Mouse (Mus musculus) right cerebral cortex, postnatal 14 days (tissue): Measurements from ENCODE around the gene Serf2.
"Not testable (repeated sequence)": the region's sequence is repeated elsewhere in the genome, so short reads cannot be mapped to it uniquely, and the experiment has no call there.

Experiments
- DNase-seq: peaks from one replicate; pipeline ENCODE4 v3.0.0; 2022

The Serf2 gene

GRCm38 (mm10) chr2:121448136-121448535, 859 bp upstream of the Serf2 start:
- DNase-seq = no peak

DNA sequence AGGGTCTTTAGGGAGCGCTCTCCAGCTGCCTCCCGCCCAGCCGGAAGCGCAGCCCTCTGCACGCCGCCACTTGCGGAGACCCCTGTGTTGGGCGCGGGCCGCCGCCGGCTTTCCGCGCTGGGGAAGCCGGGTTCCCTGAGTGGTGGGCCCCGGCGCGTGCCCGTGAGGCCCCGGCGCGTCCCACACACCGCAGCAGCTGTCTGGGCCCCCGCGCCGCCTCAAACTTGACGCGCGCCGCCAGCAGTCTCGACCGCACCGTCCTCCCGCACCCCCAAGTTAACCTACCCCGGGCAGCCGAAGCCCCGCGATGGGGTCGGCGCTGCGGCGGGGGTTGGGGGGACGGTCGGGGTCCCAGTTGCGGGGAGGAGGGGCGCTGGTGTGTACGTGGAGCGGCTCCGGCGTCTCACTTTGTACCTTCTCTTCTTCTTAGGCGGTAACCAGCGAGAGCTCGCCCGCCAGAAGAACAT, 583 bp downstream of the Serf2 start:
- DNase-seq = peak; percentile 51

GRCm38 (mm10) chr2:121450093-121450492, 1.1 kb downstream of the Serf2 start:
- DNase-seq = no peak

DNA sequence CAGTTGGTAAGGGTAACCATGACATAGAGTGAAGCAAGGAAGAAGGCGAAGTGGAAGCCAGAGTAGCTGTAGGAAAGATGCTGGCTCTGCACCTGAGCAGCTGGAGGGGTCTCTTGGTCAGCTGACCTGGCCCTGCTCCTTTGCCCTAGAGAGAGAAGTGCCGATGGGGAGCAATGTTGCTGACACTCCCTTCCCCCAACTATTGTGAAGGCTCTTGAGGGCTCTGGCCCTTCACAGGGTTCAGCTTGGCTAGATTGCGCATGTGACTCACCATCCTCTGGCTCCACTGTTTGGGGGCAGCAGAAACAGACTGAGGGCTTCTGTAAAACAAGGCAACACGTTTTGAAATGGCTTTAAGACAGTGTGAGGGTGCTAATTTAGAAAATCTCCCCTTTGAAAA, 3.4 kb downstream of the Serf2 start:
- no peak for DNase-seq

- no peak for DNase-seq
Measured at GRCm38 (mm10) chr2:121452990-121453389, 4.0 kb downstream of the Serf2 start, which contains the start of gene Hypk. Gene Hypk (plus strand): TSS chr2:121453290.

- no peak for DNase-seq
Measured at GRCm38 (mm10) chr2:121453917-121454316, 4.9 kb downstream of the Serf2 start.

DNA sequence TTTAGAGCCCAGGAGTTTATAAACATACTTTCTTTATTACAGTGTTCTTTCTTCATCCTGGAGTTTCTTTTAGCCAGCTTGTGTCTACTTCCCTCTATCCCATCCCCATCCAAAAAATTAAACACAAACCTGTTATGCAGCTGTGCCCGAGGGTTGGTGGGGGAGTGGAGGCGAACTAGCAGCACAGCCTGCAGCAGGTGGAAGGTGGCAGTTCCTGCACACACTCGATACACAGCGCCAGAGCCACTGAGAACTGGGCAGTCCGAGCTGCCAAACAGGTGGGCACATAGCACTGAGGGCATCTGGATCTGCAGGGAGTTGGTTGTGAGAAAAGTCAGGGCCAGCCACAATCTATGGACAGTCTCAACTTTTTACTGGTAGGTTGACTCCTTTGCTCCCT, 6.5 kb downstream of the Serf2 start:
- no peak for DNase-seq

DNA sequence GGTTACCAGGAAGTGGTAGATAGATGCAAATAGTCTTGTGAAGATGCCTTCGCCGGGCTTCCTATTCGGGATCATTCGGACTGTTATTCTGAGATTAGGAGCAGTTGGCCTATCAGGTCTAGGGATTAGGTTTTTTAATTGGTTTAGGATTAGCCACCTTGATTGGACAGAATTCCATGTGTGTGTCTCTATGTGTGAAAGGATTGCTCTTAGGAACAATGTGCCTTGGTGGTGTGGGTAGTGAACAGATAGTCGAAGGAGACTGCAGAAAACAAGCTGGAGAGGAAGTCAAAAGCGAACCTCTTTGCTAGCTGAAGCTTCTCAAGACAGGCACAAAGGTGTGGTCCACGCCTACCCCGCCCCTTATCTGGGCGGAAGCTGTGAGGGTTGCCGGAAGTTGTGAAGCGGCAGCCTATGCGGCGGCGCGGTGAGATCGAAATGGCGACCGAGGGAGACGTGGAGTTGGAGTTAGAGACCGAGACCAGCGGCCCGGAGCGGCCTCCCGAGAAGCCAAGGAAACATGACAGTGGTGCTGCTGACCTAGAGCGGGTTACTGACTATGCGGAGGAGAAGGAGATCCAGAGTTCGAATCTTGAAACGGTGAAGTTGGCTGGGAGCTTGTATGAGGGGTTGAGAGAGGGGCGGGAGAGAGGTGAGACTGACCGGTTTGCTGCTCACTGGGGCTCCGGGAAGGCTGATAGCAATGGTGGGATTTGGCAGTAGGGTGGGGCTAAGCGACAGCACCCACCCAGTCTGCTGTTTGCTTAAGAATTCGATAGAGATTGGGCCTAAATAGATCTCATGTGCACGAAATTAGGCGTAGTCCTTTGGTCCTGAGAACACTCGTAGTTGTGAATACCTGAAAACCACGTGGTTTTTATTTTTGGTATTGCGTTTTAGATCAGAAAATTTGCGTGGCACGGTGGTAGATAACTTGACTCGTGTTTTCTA, 8.0 kb downstream of the Serf2 start, which contains the start of gene Serinc4:
Gene Serinc4 (minus strand): TSS at position 90 of the 951 bp plus-strand sequence.
- DNase-seq = peak; percentile 78

DNA sequence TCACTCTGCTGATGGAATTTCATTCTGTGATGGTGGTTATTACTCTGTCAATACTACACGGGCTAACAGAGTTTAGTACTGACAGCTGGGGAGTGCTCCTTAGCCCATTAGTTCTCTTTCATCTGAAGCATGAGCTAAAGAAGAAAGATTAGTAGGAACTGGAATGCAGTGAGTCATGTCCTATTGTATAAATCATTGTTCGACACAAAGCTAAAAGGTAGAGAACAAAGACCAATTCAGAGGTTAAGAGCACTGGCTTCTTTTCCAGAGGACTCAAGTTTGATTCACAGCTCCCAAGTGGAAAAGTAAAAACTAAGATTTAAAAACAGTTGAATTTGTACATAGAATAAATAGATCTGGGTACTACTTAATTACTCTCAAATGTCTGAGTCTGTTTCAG, 11.1 kb downstream of the Serf2 start:
- no peak for DNase-seq

DNA sequence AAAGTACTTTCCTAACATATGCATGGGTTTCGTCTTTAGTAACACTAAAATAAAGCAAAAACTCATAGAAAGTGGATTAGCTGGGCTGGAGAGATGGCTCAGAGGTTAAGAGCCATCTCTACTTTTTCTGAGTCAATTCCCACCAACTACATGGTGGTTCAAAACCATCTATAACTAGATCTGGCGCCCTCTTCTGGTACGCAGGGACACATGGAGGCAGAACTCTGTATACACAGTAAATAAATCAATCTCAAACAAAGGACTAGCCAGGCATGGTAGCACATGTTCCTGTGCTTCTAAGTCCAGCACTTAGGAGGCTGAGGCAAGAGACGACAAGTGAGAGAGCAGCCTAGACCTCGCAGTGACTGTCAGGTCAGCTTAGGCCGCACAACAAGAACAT, 20.0 kb downstream of the Serf2 start:
- not testable (repeated sequence) for DNase-seq

GRCm38 (mm10) chr2:121472783-121473182, 23.8 kb downstream of the Serf2 start:
- not testable (repeated sequence) for DNase-seq

DNA sequence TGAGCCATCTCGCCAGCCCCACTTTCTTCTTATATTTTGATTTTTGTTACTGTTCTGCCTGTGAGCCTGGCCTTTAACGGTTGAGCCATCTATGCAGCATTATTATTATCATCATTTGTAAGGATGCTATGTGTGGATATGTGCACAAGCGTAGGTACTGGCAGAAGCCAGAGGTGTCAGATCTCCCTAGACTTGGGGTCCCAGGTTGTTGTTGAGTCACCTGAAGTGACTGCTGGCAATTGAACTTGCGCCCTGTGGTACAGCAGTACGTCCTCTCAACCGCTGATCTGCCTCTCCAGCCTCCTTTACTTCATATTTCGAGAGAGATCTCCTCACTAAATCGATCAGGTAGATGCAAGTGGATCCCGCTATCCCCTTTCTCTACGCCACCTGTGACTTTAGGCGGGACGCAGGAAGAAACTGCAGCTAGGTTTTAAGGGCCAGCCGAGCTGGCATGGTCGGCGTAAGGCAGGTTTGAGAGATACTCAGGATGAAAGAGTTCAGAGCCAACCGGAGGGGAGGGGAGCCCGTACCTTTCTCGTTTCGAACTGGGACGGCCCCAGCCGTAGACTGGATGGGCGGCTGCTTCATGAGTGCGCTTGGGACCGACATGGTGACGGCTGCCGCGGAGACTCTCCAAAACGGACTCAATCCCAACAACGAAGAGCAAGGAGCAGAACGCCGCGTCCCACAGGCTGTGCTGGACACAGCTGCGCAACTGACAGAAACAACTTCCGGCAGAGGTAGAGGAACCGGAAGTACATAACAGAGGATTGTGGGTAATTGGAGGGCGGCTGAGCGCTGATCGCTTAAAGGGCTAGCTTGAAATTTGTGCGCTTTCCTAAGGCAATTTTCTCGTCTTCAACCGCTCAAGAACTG, 24.5 kb downstream of the Serf2 start, which contains the start of gene Mfap1b:
Gene Mfap1b (minus strand): TSS at position 767 of the 879 bp plus-strand sequence.
- DNase-seq = peak; percentile 74

DNA sequence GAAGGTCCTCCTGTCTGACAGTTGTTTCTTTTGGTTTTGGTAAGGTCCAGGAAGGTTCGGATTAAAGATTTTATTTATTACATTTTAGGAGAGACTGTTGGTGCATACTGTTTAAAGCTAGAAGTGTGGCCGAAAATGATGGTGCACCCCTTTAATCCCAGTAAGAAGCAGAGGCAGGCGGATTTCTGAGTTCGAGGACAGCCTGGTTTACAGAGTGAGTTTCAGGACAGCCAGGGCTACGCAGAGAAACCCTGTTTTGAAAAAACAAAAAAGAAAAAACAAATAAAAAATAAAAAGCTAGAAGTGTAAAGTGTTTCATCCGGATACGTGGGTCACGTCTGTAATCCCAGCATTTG, 25.2 kb downstream of the Serf2 start:
- no peak for DNase-seq

DNA sequence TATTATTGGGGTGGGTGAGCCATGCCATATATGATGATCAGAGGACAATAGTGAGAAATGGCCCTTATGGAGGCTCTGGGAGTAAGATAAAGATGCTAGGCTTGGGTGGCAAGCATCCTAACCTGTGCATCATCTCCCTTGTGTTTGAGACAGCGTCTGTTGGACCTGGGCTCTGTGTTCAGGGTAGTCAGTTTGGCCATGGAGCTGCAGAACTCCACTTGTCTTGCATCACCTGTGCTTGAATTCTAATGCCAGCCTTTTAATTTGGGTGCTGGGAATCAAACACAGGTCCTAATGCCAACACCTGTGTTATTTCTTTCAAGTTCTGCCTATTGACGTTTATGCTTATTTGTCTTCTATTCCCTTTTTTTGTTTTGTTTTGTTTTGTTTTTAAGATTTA, 26.3 kb downstream of the Serf2 start:
- DNase-seq = not testable (repeated sequence)

GRCm38 (mm10) chr2:121477491-121478266, 28.7 kb downstream of the Serf2 start:
- no peak for DNase-seq

GRCm38 (mm10) chr2:121480498-121480897, 31.5 kb downstream of the Serf2 start:
- no peak for DNase-seq

GRCm38 (mm10) chr2:121480916-121481315, 31.9 kb downstream of the Serf2 start:
- not testable (repeated sequence) for DNase-seq

- no peak for DNase-seq
Measured at GRCm38 (mm10) chr2:121483576-121483975, 34.6 kb downstream of the Serf2 start.

- not testable (repeated sequence) for DNase-seq
Measured at GRCm38 (mm10) chr2:121484403-121484802, 35.4 kb downstream of the Serf2 start.

DNA sequence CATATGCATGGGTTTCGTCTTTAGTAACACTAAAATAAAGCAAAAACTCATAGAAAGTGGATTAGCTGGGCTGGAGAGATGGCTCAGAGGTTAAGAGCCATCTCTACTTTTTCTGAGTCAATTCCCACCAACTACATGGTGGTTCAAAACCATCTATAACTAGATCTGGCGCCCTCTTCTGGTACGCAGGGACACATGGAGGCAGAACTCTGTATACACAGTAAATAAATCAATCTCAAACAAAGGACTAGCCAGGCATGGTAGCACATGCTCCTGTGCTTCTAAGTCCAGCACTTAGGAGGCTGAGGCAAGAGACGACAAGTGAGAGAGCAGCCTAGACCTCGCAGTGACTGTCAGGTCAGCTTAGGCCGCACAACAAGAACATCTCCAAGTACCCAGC, 52.6 kb downstream of the Serf2 start:
- not testable (repeated sequence) for DNase-seq

DNA sequence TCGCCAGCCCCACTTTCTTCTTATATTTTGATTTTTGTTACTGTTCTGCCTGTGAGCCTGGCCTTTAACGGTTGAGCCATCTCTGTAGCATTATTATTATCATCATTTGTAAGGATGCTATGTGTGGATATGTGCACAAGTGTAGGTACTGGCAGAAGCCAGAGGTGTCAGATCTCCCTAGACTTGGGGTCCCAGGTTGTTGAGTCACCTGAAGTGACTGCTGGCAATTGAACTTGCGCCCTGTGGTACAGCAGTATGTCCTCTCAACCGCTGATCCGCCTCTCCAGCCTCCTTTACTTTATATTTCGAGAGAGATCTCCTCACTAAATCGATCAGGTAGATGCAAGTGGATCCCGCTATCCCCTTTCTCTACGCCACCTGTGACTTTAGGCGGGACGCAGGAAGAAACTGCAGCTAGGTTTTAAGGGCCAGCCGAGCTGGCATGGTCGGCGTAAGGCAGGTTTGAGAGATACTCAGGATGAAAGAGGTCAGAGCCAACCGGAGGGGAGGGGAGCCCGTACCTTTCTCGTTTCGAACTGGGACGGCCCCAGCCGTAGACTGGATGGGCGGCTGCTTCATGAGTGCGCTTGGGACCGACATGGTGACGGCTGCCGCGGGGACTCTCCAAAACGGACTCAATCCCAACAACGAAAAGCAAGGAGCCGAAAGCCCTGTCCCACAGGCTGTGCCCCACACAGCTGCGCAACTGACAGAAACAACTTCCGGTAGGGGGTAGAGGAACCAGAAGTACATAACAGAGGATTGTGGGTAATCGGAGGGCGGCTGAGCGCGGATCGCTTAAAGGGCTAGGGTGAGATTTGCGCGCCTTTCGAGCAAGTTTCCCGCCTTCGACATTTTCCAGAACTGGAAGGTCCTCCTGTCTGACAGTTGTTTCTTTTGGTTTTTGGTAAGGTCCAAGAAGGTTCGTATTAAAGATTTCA, 57.2 kb downstream of the Serf2 start, which contains the start of the genes Mfap1a and Wdr76:
Gene Mfap1a (minus strand): TSS at position 724 of the 941 bp plus-strand sequence.
Gene Wdr76 (plus strand): TSS at position 782 of the 941 bp plus-strand sequence.
- DNase-seq = peak; percentile 77
